Mouse (Mus musculus): Measurements from ENCODE around the gene Sfxn2. TPM values are rescaled to one million over a fixed set of nuclear protein-coding genes. Genes with fewer than 3 reads are reported as not detected.

The Sfxn2 gene
- polyA plus RNA-seq (2017; shearing (Covaris generic)) = 1 to 10 TPM; 4.3 to 6.9 TPM

DNA sequence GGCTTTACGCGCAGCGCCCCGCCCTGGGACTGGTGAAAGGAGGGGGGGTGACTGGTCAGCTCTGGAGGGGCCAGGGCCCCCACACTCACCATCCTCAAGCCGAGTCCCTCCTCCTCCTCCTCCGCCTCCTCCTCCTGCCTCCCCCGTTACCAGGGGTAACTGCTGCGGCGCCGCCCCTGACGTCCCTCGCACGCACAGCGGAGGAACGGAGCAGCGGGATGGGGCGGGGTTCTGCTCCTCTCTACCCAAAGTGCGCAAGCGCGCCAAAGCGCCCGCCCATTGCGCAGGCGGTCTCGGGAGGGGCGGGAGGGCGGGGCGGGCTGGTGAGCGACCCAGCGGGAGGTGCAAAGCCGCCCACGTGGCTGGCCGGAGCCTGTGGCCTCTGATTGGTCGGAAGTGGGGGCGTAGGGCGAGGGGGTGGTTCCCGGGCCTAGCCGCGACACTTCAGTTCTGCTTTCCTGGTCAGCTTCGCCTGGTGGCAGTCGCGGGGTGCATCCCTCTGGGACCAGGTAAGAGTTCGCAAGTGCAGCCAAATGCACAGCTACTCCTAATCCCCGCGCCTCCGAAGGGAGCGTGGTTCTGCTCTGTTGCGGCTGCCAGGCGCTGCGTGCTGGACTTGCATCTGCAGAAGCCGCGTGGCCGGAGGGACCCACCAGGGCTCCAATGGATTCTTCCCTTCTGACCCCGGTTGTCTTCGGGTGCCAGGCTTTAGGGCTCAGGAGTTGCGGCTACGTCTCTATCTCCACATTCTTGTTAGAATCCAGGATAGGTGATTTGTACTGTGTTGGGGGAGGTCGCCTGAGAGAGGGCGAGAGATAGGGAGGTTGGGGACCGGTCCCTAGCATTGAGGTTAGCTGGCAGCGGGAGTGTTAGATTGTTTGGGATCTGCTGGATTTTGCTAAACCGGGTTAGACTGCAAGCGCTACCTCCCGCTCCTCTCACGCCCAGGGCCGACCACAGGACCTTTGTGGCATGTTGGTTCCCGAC is at the start of gene Sfxn2, which contains the start of gene Arl3:
Gene Sfxn2 (plus strand): TSS at position 415 of the 987 bp plus-strand sequence.
Gene Arl3 (minus strand): TSS at position 248 of the 987 bp plus-strand sequence.
- peak; percentile 86 for ATAC-seq

DNA sequence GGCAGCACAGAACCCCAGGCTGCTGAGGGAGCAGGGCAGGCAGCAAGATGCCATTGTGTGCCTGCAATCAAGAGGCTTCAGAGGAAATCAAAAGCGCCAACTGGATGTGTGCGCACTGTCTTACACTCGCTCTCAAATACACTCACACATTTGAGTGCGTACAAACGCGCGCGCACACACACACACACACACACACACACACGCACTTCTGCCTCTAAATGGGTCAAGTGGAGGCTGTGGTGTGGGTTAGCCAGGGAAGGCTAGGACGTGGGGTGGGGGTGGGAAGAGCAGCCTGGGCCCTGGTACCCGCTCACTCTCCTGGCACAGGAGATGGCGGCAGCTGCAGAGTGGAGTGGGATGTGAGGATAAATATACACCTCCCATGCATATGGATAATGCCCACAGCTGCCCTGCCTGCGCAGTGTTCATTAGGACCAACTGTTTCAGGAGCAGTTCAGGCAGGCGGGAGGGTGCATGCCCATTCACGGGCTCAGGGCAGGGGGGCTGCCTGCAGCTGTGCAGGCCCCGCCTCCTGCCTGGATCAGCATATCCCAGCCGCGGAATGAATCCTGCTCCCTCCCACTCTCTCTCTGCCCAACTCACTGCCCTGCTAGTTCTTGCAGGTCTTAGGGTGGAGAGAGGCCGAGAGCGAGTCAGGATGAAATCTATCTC is 49.5 kb upstream of the Sfxn2 start:
- no peak for ATAC-seq

DNA sequence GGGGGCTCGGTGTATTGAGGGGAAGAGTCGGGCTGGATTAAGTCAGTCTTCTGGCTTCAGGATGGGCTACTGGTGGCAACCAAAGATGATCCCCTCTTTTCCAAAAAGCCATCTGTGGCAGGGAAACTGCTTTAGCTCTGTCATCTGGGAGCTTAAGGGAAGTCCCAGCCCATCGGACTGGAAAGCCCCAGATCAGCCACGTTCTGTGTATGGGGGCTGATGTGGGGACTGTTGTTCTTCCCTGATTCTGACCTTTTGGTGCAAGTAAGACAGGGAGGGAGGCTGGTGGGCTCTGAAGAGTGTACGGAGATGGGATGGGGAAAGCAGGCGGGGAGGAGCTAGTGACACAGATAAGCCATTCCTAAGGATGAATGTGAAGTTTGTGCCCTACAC is 49.0 kb upstream of the Sfxn2 start:
- ATAC-seq = no peak

DNA sequence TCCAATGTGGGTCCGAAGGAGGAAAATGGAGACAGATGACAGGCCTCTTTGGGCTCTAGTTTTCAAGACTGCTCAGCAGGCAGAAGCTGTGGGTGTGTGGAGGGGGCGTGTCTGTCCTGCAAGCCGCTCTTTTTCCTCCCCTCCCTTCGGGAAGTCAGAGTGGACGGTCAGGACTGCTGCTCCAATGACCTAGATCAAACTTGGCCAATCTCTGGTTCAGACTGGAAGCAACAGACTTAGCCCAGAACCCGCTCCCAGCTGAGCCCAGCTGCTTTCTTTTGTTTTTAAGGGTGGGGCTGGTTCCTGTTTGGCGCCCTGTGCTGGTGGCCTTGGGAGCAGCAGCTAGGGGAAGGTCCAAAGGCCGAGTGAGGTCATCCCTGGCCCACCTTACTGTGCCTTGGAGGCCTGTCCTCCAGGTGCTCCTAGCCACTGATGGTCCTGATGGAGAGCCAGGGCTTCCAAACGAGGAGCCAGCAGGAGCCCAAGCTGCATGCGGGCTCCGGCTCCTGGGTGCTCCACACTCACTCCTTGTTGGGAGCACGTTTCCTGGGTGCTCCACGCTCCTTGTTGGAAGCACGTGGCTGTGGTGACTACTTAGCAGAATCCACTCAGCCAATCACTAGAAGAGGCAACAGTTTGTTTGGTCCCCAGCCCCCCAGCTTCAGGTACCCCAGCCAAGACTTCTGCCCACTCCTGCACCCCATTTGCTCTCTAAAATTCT is 48.4 kb upstream of the Sfxn2 start:
- ATAC-seq = no peak

DNA sequence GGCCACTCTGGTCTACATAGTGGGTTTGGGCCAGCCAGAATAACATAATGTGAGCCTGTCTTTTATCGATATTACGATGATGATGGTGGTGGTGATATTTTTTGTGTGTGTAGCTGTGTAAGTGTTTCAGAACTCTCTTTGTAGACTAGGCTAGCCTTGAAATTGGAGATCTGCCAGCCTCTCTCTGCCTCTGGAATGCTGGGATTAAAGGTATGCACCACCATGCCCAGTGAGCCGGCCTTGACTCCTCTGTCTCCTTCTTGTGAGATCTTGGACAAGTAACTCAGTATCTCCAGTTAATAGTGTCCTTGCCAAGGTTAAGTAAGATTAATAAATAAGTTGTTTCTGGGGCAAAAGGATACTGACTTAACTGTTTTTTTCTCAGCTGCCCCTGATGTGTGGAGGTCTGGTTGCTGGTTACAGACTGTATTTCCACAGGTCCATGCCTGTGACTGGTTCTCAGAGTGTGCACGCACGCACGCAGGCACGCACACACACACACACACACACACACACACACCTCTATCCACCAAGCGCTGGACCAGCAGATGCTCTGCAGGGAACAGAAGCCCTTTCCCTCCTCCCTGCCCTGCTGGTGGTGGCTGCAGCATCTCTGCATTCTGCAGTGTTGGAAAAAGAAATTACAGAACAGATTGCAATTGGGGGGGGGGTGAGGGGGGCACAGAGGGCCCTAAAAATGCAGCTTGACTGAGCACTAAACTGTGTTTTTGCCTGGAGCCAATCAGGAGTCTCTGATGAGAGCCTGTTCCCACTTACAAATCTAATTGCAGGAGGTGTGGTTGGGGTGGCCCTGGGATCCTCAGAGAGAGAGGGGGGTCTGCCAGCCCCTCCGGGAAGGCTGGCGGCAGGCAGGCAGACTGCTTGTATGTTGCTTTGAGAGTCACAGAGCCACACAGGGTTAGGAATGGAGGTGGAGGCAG is 47.2 kb upstream of the Sfxn2 start:
- no peak for ATAC-seq

DNA sequence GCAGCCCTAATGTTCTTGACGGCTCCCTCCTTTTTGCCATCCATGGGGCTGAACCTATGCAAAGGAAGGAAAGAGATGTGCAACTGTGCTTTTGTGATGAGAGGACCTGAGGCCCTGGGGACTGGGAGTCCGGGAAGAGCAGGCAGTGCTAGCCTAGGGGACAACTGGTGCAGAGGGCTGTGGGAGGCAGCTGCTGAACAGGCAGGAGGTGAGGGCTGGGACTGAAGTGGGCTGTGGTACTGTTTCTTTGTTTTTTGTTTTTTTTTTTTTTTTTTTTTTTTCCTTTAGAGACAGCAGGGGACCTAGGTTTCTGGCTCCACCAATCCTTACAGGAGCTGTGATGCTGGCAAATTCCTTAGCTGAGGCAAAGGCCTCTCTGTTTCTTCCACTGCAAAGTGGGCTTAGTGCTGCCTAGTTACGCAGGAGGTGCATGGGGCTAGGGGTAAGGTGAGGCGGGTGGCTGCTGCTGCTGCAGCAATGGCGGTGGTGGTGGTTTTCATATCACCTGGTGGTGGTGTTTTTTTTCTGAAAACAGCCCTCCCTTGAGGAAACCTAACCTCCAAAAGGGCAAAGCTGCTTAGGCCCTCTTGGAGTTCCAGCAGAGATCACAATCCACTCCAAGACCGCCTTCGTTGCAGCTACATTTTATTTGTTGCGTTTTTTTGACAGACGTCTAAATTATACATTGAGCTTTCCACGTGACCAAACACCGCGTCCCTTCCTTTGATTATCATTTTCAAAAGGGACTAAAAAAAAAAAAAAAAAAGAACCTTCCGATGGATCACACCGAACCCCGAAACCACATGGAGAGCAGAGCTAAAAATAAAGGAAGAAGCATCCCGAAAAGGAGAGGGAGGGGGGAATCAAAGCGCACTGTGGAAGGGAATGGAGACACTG is 45.3 kb upstream of the Sfxn2 start:
- no peak for ATAC-seq

DNA sequence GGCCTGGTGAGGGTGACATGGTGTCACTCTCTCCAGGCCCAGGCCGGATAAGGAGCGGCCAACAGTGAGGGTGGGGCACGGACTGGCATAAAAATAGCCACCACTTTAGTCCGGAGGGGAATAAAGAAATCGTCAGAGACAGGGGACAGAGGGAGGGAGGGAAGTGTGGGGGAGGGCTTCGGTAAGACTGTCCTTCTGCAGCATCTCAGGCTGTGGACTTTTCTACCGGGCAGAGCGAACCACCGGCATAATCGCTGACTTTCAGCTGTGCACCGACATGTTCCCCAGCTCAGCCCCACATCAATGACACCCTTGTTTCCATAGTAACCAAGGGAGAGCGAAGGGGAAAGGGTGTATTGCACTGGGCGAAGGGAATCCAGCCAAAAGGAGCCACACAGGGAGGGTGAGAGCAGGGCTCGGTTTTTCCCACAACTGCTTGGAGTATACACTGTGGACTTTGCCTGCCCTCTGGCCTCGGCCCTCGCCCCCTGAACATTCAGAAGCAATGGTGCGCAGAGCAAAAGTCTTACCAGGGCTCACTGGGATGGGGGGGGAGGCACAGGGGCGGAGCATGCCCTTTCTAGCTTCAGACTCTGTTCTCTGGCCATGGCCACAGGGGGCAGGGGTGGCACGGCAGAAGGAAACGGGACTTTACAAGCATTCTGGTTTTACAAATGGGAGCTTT is 44.5 kb upstream of the Sfxn2 start:
- ATAC-seq = no peak

DNA sequence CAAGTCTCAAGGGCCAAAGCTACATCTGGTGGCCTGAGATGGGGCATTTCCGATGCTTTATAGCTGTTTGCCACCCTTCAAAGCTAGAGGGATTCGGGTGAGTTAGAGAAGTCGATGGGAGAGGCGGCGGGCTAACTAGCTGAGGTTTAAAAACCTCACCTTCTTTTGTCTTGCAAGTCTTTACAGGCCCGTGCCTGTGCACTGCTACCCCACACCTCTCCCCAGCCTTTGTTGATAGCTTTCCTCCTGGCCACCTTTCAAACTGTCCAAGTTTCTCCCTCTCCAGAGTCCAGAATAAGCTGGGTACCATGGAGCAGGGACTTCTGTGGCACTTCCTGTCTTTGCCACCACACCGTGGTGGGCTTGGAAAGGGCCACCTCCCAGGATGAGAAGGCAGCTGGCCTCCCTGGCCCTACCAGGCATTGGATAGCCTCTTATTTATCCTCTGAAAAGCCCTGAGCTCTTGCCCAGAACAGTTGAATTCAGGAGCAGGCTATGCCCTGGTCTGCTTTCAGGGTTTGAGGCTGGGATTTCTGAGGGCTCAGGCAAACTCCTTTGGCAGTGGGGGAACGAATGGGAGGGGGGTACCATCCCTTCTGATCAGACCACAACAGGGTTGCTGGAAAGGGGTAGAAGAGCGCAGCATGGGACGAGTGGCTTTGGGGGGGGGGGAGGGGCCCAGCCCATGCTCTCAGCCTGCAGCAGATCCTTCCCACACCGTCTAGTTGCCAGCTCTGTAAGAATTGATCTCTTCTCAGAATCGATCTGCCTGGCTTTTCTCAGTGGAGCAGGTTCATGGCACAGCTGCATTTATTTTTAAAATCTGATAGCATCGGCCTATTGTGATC is 43.3 kb upstream of the Sfxn2 start:
- ATAC-seq = no peak

DNA sequence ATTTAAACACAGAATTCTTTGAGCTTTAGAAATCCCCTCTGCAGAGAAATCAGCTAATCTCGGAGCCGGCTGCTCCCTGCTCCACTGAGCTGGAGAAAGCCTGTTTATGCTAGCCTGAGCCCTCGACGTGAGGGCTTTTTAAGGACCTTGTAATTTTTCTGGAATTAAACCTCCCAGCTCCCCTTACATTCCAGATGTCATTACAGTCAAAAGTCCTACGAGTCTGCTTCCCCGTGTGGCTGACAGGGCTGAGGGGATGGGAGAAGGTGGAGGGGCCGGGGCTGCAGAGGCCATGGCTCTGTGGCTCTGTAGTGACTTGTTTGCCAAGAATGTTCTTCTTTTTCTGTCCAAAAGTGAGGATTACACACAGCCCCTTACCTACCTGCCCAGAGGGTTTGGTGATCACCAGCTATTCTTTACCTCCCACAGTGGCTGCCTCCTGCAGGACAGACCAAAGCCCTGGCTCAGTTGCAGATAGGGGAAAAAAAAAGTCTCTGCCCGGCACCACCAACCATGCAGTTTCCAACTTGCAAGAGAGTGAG is 42.6 kb upstream of the Sfxn2 start:
- no peak for ATAC-seq

DNA sequence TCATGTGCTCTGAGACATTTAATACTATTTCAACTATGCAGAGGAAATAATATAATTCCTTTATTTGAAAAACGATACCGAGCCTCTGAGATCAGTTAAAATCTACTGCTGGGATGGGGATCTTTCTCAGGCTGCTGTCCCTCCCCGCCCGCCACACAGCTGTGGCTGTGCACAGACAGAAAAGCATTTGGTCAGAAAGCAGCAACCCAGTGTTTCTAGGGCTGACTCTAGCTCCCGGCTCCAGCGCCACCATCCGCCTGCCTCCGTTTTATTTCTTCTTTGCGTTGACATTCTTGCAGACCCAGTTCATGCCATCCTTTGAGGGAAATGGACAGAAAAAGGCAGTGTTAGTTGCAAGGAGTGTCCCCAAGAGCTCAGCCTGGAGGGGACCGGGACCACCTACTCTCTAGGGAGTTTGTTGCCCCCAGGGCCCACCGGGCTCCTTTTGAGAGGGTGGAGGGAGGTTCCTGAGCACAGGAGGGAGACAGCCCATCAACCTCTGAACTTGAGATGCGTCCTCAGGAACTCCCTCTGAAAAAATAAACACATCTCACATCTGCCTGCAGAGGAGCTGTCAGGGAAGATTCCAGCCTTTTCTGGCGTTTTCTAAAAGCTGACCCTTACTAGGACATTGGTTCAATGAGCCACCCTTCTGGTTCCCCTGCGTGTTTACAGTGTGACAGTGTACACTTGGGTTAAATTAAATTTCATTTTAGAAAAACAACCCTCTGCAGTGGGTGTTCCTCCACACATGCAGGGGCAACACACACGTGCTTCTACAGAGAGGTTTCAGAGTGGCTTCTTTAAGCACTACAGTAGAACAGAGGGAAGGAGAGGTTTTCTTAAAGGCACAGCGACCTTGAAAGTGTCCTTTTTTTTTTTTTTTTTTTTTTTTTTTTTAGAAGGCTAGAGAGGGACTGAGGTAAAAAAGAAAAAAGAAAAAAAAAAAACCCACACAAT is 41.8 kb upstream of the Sfxn2 start:
- ATAC-seq = no peak

DNA sequence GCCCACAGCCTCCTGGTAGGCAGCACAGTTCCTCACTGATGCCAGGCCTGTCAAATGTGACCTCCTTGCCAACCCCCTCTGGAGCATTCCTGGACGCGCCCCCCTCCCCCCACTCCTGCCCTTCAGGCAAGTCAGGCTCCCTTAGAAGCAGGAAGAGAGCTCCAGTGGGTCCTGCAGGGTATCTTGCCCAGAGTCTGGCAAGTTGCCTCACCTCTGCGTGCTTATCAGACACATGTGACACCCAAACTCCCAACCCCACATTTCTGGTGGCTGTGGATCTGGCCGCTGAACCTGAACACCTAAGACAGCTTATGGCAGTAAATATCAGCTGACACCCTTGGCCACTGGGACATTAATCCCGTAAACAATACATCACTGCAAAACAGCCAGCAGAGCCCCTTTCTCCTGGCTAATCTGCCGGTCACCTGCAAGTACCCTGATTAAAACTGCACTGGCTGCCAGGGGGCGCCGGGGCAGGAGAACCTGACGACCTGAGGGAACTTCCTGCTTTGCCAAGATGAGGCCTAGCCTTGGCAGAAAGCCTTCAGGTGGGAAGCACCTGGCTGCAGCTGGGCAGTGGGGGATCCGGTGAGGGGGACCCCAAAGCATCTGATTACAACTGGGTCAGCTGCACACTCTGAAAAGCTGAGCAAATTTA is 41.0 kb upstream of the Sfxn2 start:
- no peak for ATAC-seq

DNA sequence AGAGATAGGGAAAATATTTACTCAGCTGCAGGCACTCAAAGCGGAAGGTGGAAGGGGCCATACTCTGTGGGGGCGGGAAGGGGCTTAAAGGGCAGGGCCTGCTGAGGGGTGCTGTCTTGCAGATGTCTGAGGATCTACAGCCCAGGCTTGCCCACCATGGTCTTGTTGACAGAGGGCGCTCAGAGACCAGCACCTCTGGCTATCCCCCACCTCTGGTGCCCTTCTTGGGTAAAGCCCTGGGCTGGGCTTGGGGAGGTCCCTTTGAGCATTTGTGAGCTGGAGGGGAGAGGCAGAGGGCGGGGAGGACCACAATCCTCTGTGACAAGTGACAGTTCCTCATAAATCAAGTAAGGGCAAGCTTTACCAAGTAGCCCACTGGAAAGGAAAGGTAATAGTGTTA is 40.1 kb upstream of the Sfxn2 start:
- no peak for ATAC-seq

DNA sequence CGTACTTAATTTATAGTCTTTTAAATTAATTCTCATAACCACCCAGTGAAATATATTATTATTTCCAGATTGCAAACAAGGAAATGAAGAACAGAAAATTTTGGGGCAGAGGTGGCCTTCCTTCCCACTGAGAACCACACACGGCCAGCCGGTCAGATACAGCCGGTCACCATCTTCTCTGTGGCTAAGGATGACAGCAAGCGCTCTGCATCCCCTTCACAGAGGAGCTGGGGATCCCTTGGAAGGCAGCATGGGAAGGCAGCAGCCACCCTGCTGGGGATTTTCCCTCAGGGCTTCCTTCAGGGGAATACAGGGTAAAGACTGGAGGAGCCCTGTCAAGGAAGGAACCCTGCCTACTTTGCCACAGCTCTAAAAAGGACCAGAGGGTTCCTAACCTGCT is 39.6 kb upstream of the Sfxn2 start:
- no peak for ATAC-seq

DNA sequence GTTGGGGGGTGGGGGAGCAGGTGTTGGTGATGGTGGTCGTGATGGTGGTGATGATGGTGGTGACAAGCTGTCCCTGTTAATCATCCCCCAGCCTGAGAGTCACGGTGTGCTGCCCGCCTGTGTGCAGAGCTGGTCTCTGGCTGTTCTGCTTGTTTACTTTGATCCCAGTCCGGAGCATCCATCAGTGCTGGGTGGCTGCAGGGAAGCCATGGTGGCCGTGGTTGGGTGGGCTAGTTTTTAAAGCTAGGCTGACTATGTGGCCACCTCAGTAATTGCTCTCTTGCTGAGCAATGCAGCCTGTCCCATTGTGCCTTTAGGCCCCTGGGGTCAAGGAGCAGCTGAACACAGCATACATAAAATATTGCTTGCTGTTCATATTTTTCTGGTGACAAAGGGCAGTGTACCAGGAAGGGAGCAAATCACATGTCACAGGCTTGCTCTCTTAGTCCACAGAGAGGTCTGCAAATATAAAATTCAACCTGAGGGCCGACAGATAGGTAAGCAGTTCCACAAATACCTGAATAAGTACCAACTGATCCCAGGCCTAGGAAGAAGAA is 38.5 kb upstream of the Sfxn2 start:
- ATAC-seq = no peak

DNA sequence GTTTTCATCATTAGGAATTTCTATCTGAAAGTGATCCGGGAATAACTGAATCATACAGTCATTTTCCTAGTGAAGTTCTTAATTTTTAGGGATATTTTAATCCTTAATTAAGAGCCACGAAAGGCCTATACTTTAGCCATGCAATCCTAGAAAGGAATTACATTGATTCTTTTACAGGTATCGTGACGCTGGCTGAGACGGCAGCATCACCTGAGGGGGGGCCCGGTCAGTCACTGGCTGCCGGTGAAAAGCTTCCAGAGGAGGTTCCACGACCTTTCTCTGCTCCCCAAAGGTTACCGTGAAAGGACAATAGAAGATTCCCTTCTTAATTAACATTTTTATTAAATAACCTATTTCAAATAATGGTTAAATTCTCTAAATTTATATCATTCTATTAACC is 35.8 kb upstream of the Sfxn2 start:
- ATAC-seq = no peak

DNA sequence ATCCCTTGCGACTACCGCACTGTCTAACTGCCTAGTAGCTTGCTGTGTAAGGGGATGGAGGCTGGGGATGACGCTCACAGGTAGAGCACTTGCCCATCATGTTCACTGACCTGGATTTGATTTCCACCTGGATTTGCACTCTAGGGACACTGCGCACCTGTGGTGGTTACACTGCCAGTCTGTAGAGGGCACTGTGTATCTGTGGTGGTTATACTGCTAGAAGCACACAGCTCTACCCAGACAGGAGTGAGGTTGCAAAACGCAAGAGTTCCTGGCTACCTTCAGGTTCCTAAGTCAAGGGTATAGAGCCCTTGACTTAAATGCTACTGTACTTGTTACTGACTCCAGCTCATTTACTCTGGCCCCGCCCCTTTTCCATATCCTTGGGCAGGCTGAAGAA is 35.0 kb upstream of the Sfxn2 start:
- no peak for ATAC-seq

DNA sequence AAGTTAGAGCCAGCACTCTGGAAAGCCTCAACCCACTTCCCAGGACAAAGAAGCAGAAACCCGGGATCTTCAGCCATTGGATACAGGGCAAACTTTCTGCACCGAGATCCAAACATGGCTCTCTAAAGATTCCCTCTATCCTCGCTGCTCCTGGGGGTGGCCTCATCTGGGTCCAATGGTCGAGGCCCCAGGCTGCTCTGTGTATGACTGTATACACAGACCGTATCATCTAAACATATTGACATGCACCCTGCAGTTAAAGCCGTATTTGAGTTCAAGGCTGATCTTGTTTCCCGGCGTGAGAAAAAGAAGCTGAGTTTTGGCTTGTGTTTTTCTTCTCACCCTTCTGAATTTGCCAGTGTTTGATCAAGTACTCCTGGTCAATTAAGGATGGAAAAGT is 30.4 kb upstream of the Sfxn2 start:
- no peak for ATAC-seq

All from activated CD4-positive, CD25-positive, alpha-beta regulatory T cell, adult 4 months (primary cell).